Mouse (Mus musculus) cerebellum, adult 2 months (tissue): ENCODE results near the gene Dock3.

ENCODE experiments used
- CTCF ChIP-seq: fragments of 200-500 bp; IDR thresholded peaks from 2 replicates; pipeline ENCODE4 v1.5.1; 2011; ENCODE audit warnings: low read depth, mild to moderate bottlenecking, control low read depth, low read length, moderate library complexity, borderline replicate concordance; ENCODE audit not compliant: insufficient read depth
- POLR2A ChIP-seq: fragments of 200-500 bp; IDR thresholded peaks from 2 replicates; pipeline ENCODE4 v1.6.1; 2011; ENCODE audit warnings: low read length, control low read depth, borderline replicate concordance; ENCODE audit not compliant: insufficient read depth

GRCm38 (mm10) chr9:107280322-107281027 is 48.8 kb upstream of the Dock3 start:
- no peak for TF ChIP-seq POLR2A
- TF ChIP-seq CTCF, result no peak
